8 mouse cellular contexts compared by ENCODE assay signal in genomic region chr10:111011226-111011765, GRCm38 (mm10). TPM values are rescaled to one million over a fixed set of nuclear protein-coding genes. Genes with fewer than 3 reads are reported as not detected.
DNase-seq lines count a peak whose midpoint lies in the region; ATAC-seq and TF ChIP-seq lines count a peak whose summit lies in the region.

No protein-coding gene starts in this region.

- no peak for ATAC-seq in kidney, embryonic 15.5 days (replicated peaks; ENCODE audit: low FRiP score)
- no peak for ATAC-seq in heart, embryonic 15.5 days (replicated peaks; ENCODE audit: insufficient number of reproducible peaks, insufficient read depth, low FRiP score, low read depth)
- ATAC-seq in liver, postnatal 0 days, result no peak

- peak overlapping the region; percentile 89 for H3K4me2 ChIP-seq in kidney, embryonic 15.5 days
- H3K4me2 ChIP-seq in heart, embryonic 15.5 days, result peak overlapping the region; percentile 90
- peak overlapping the region; percentile 88 for H3K4me2 ChIP-seq in liver, postnatal 0 days (ENCODE audit: low read depth, low read length)

- 2% methylated on average over 14 of the region's 14 CpGs for WGBS in kidney, embryonic 15.5 days
- 5% methylated on average over 14 of the region's 14 CpGs for WGBS in heart, embryonic 15.5 days
- 3% methylated on average over 14 of the region's 14 CpGs for WGBS in liver, postnatal 0 days (ENCODE audit: insufficient replicate concordance)

- no peak for TF ChIP-seq CTCF in liver, postnatal 0 days (IDR thresholded peaks at IDR 0.05; ENCODE audit: low read depth)

- no peaks in the 10 kb centered on the region for H3K36me3 ChIP-seq in kidney, embryonic 15.5 days
- H3K36me3 ChIP-seq in heart, embryonic 15.5 days, result no peaks in the 10 kb centered on the region
- H3K36me3 ChIP-seq in liver, postnatal 0 days (replicated peaks; ENCODE audit: insufficient read depth, low read length), result no peaks in the 10 kb centered on the region

- H3K27ac ChIP-seq in kidney, embryonic 15.5 days, result peak overlapping the region; percentile 99
- peak overlapping the region; percentile 98 for H3K27ac ChIP-seq in heart, embryonic 15.5 days
- no peak overlapping the region for H3K27ac ChIP-seq in liver, postnatal 0 days (ENCODE audit: low read depth)

- H3K9ac ChIP-seq in kidney, embryonic 15.5 days, result peak overlapping the region; percentile 95
- H3K9ac ChIP-seq in heart, embryonic 15.5 days, result peak overlapping the region; percentile 98
- H3K9ac ChIP-seq in liver, postnatal 0 days (replicated peaks), result peak overlapping the region; percentile 96; the same call in 1 of the 2 replicates

- no peaks in the 10 kb centered on the region for H3K27me3 ChIP-seq in kidney, embryonic 15.5 days
- H3K27me3 ChIP-seq in heart, embryonic 15.5 days, result no peaks in the 10 kb centered on the region
- no peaks in the 10 kb centered on the region for H3K27me3 ChIP-seq in liver, postnatal 0 days (ENCODE audit: insufficient read depth, low read length)

- no peak for TF ChIP-seq EP300 in liver, postnatal 0 days (IDR thresholded peaks at IDR 0.05; ENCODE audit: low read depth)

- peak overlapping the region; percentile 89 for H3K4me3 ChIP-seq in kidney, embryonic 15.5 days (replicated peaks)
- H3K4me3 ChIP-seq in heart, embryonic 15.5 days, result peak overlapping the region; percentile 78
- H3K4me3 ChIP-seq in liver, postnatal 0 days (ENCODE audit: low read depth, low read length), result peak overlapping the region; percentile 87

- no peak for DNase-seq in kidney, postnatal 25 days
- peak; percentile 29 for DNase-seq in NIH3T3 (ENCODE audit: low read depth)
- DNase-seq in liver, postnatal 0 days, result no peak
- DNase-seq in adrenal gland, postnatal 14 days, result no peak
- no peak for DNase-seq in c-Kit-positive CD71-positive TER-119-positive erythroid progenitor cells, embryonic 14.5 days (ENCODE audit: low spot score)
- no peak for DNase-seq in adrenal gland, postnatal 25 days

- peaks cover 10% of the 10 kb centered on the region for H3K4me1 ChIP-seq in kidney, embryonic 15.5 days
- H3K4me1 ChIP-seq in heart, embryonic 15.5 days (replicated peaks), result peaks cover 12% of the 10 kb centered on the region
- peaks cover 16% of the 10 kb centered on the region; the same call in 1 of the 2 replicates for H3K4me1 ChIP-seq in liver, postnatal 0 days (ENCODE audit: insufficient read depth)

- H3K9me3 ChIP-seq in kidney, embryonic 15.5 days (replicated peaks), result no peaks in the 10 kb centered on the region
- no peaks in the 10 kb centered on the region for H3K9me3 ChIP-seq in heart, embryonic 15.5 days (replicated peaks)
- no peaks in the 10 kb centered on the region for H3K9me3 ChIP-seq in liver, postnatal 0 days (ENCODE audit: low read length)

RNA-seq across cellular contexts. Expression of gene Zdhhc17, which starts 1.4 kb away (rescaled TPM):
- 24.7 and 24.9 TPM in 2 replicates for polyA plus RNA-seq in kidney, embryonic 15.5 days (2015; fragmentation: Nextera tagmentation; extraction: Ambion mirVana)
- 15.1 and 17.7 TPM in 2 replicates for polyA plus RNA-seq in heart, embryonic 15.5 days (2015; fragmentation: Nextera tagmentation; extraction: Ambion mirVana)
- 4.1 and 4.9 TPM in 2 replicates for polyA plus RNA-seq in liver, postnatal 0 days (2015; fragmentation: Nextera tagmentation; extraction: Ambion mirVana)
- total RNA-seq in adrenal gland, postnatal 14 days (2021), result 33.6 and 37.1 TPM in 2 replicates
- 33.6 and 45.1 TPM in 2 replicates for total RNA-seq in adrenal gland, postnatal 25 days (2021)
